Mouse (Mus musculus) lung, adult 2 months (tissue): ENCODE results near the gene Gm28035. TPM values are rescaled to one million over a fixed set of nuclear protein-coding genes. Genes with fewer than 3 reads are reported as not detected.

Experiments used
- DNase-seq: peaks from one replicate; pipeline ENCODE4 v3.0.0; 2022
- H3K4me1 ChIP-seq: fragments of 200-500 bp; 2 replicates; pipeline ENCODE4 v1.6.1; 2011; ENCODE audit warnings: low read length; ENCODE audit not compliant: control insufficient read depth, insufficient read depth
- H3K4me3 ChIP-seq: fragments of 200-500 bp; replicated peaks from 2 replicates; pipeline ENCODE3; 2011; ENCODE audit warnings: low read depth, mild to moderate bottlenecking, control low read depth, low read length; ENCODE audit errors: extremely low read depth
- CTCF ChIP-seq: fragments of 200-500 bp; IDR thresholded peaks from 2 replicates; pipeline ENCODE4 v1.5.1; 2011; ENCODE audit warnings: mild to moderate bottlenecking, low read length, control low read depth; ENCODE audit not compliant: insufficient read depth
- POLR2A ChIP-seq: fragments of 200-500 bp; IDR thresholded peaks from 2 replicates; pipeline ENCODE4 v1.6.1; 2011; ENCODE audit warnings: low read depth, mild to moderate bottlenecking, control low read depth, low read length, borderline replicate concordance; ENCODE audit errors: extremely low read depth
- WGBS: fragments of 180-500 bp; shearing (Covaris S2); methylation state at CpG from one replicate; pipeline ENCODE4 v1.1.7; 2018; 5-methylcytosine and 5-hydroxymethylcytosine counted together
- polyA plus RNA-seq: library from polyadenylated mRNA; depleted of rRNA; stranded (reverse); fragments of >200 nt; gene quantifications from 2 replicates; pipeline ENCODE4 v1.2.3, GENCODE M21; 2012

Gm28035 gene
- polyA plus RNA-seq, 1 experiment = 11.6 TPM

- Histone ChIP-seq H3K4me1 (peaks cover 22% of the 10 kb centered on the region), H3K4me3 (peak overlapping the region; percentile 94)
- DNase-seq = no peak
- 3% methylated on average over 18 of the region's 18 CpGs for WGBS
- TF ChIP-seq POLR2A (no peak), CTCF (no peak)
Observed at GRCm38 (mm10) chr2:30236426-30237198, 3.8 kb upstream of the Gm28035 start.

- under 1% methylated on average over 60 of the region's 67 CpGs for WGBS
- Histone ChIP-seq H3K4me1 (peaks cover 24% of the 10 kb centered on the region), H3K4me3 (peak within 1 kb of the TSS; percentile 94)
- TF ChIP-seq POLR2A (peak; percentile 81), CTCF (no peak)
- DNase-seq = peak; percentile 100
Observed at GRCm38 (mm10) chr2:30237199-30237880, 3.0 kb upstream of the Gm28035 start, which contains the start of gene Lrrc8a. Gene Lrrc8a, plus strand, starts transcription at chr2:30237715.

GRCm38 (mm10) chr2:30237881-30238280 is 2.5 kb upstream of the Gm28035 start:
- under 1% methylated on average over 35 of the region's 42 CpGs for WGBS
- DNase-seq = peak; percentile 76
- Histone ChIP-seq H3K4me1 (peaks cover 24% of the 10 kb centered on the region), H3K4me3 (peak overlapping the region; percentile 82)
- no peak for TF ChIP-seq CTCF
- no peak for TF ChIP-seq POLR2A

- Histone ChIP-seq H3K4me3 (peak overlapping the region; percentile 82), H3K4me1 (peaks cover 30% of the 10 kb centered on the region)
- no peak for DNase-seq
- WGBS = 45% methylated on average over 3 of the region's 3 CpGs
- no peak for TF ChIP-seq CTCF
- TF ChIP-seq POLR2A = no peak; the same call in 1 of the 2 replicates
Observed at GRCm38 (mm10) chr2:30238906-30239465, 1.4 kb upstream of the Gm28035 start.

GRCm38 (mm10) chr2:30239777-30240176 is 590 bp upstream of the Gm28035 start:
- peaks cover 30% of the 10 kb centered on the region for H3K4me1 ChIP-seq
- 36% methylated on average over 4 of the region's 4 CpGs for WGBS
- no peak for DNase-seq
- TF ChIP-seq CTCF (no peak), POLR2A (peak; percentile 80; the same call in 1 of the 2 replicates)
- peak overlapping the region; percentile 1 for H3K4me3 ChIP-seq

GRCm38 (mm10) chr2:30242509-30242908 is 2.1 kb downstream of the Gm28035 start:
- TF ChIP-seq CTCF (no peak), POLR2A (peak; percentile 69; the same call in 1 of the 2 replicates)
- H3K4me1 ChIP-seq = peaks cover 37% of the 10 kb centered on the region
- no peak overlapping the region for H3K4me3 ChIP-seq
- peak; percentile 51 for DNase-seq
- WGBS = 42% methylated on average over 4 of the region's 4 CpGs

- no peak for DNase-seq
- no peak overlapping the region for H3K4me3 ChIP-seq
- 85% methylated on average over 4 of the region's 4 CpGs for WGBS
- no peak for TF ChIP-seq POLR2A
- TF ChIP-seq CTCF = no peak
- peaks cover 40% of the 10 kb centered on the region for H3K4me1 ChIP-seq
Observed at GRCm38 (mm10) chr2:30243391-30243790, 3.0 kb downstream of the Gm28035 start.

- WGBS = 53% methylated on average over 7 of the region's 7 CpGs
- Histone ChIP-seq H3K4me3 (no peak overlapping the region), H3K4me1 (peaks cover 30% of the 10 kb centered on the region)
- no peak for DNase-seq
- TF ChIP-seq POLR2A = no peak
- TF ChIP-seq CTCF = no peak
Observed at GRCm38 (mm10) chr2:30244595-30245178, 4.3 kb downstream of the Gm28035 start.

- Histone ChIP-seq H3K4me3 (no peak overlapping the region), H3K4me1 (peaks cover 28% of the 10 kb centered on the region)
- no peak for DNase-seq
- TF ChIP-seq POLR2A (no peak), CTCF (no peak)
- 93% methylated on average over 5 of the region's 5 CpGs for WGBS
Observed at GRCm38 (mm10) chr2:30247036-30247435, 6.7 kb downstream of the Gm28035 start.

- Histone ChIP-seq H3K4me1 (peaks cover 31% of the 10 kb centered on the region), H3K4me3 (no peak overlapping the region)
- TF ChIP-seq POLR2A = no peak
- TF ChIP-seq CTCF = no peak
- WGBS = 47% methylated on average over 4 of the region's 4 CpGs
- DNase-seq = no peak
Observed at GRCm38 (mm10) chr2:30247681-30248080, 7.3 kb downstream of the Gm28035 start.
